Mouse (Mus musculus) adipocyte (in vitro differentiated cells): ENCODE data around the gene Kank2.
"Not testable (repeated sequence)": the region's sequence is repeated elsewhere in the genome, so short reads cannot be mapped to it uniquely, and the experiment has no call there.

Experiments
- DNase-seq: peaks from one replicate; pipeline ENCODE4 v3.0.0-alpha.2; 2016; ENCODE audit warnings: low spot score

The Kank2 gene

GRCm38 (mm10) chr9:21784517-21785307 is 13.8 kb downstream of the Kank2 start:
- DNase-seq, result no peak

- DNase-seq, result no peak
These were observed 16.7 kb downstream of the Kank2 start for GRCm38 (mm10) chr9:21781657-21782468.

GRCm38 (mm10) chr9:21777726-21778125 is 20.8 kb downstream of the Kank2 start:
- DNase-seq, result no peak

- DNase-seq, result no peak
These were observed 24.2 kb downstream of the Kank2 start for GRCm38 (mm10) chr9:21774353-21774752.

GRCm38 (mm10) chr9:21773396-21773795 is 25.1 kb downstream of the Kank2 start:
- not testable (repeated sequence) for DNase-seq

GRCm38 (mm10) chr9:21769558-21770183 is 28.9 kb downstream of the Kank2 start:
- no peak for DNase-seq

GRCm38 (mm10) chr9:21768511-21769411 is 29.8 kb downstream of the Kank2 start:
- DNase-seq, result peak; percentile 52

- DNase-seq, result peak; percentile 76
These were observed 30.6 kb downstream of the Kank2 start for GRCm38 (mm10) chr9:21767896-21768295.

GRCm38 (mm10) chr9:21764084-21764999 is 34.2 kb downstream of the Kank2 start:
- peak; percentile 41 for DNase-seq

- DNase-seq, result peak; percentile 41
These were observed 36.4 kb downstream of the Kank2 start for GRCm38 (mm10) chr9:21762135-21762534.

GRCm38 (mm10) chr9:21760155-21761088 is 38.1 kb downstream of the Kank2 start, which contains the start of gene Spc24:
Gene Spc24 (minus strand): TSS chr9:21760303.
- peak; percentile 97 for DNase-seq

- DNase-seq, result no peak
These were observed 38.8 kb downstream of the Kank2 start for GRCm38 (mm10) chr9:21759718-21760117.

GRCm38 (mm10) chr9:21758576-21759529 is 39.7 kb downstream of the Kank2 start:
- DNase-seq, result no peak

GRCm38 (mm10) chr9:21754516-21755321 is 43.8 kb downstream of the Kank2 start:
- no peak for DNase-seq

GRCm38 (mm10) chr9:21754003-21754402 is 44.5 kb downstream of the Kank2 start:
- peak; percentile 89 for DNase-seq

- peak; percentile 48 for DNase-seq
These were observed 46.2 kb downstream of the Kank2 start for GRCm38 (mm10) chr9:21752252-21752792.

- peak; percentile 93 for DNase-seq
These were observed 47.2 kb downstream of the Kank2 start for GRCm38 (mm10) chr9:21751347-21751746.
